Mouse (Mus musculus) telencephalon, adult 2 months (tissue): ENCODE measurements around the gene Spryd4.
A peak's percentile ranks its signal among the peaks of the same experiment; 100 is the strongest.
"Not testable (repeated sequence)": the region's sequence is repeated elsewhere in the genome, so short reads cannot be mapped to it uniquely, and the experiment has no call there.

Experiments
- DNase-seq: peaks from one replicate; pipeline ENCODE4 v3.0.0-alpha.2; 2011; ENCODE audit warnings: low read depth, low spot score

Spryd4 gene

GRCm38 (mm10) chr10:128188242-128188877, 23.2 kb downstream of the Spryd4 start:
- DNase-seq: peak; percentile 62

- DNase-seq: no peak
These were observed 24.4 kb downstream of the Spryd4 start for GRCm38 (mm10) chr10:128187181-128187605.

- peak; percentile 63 for DNase-seq
These were observed 25.6 kb downstream of the Spryd4 start for GRCm38 (mm10) chr10:128185959-128186358.

- no peak for DNase-seq
These were observed 26.2 kb downstream of the Spryd4 start for GRCm38 (mm10) chr10:128185277-128185940.

- no peak for DNase-seq
These were observed 27.3 kb downstream of the Spryd4 start for GRCm38 (mm10) chr10:128184296-128184695.

- DNase-seq: no peak
These were observed 31.6 kb downstream of the Spryd4 start, which contains the start of gene Rbms2 for GRCm38 (mm10) chr10:128179989-128180388. Gene Rbms2 (minus strand): TSS chr10:128180297.

GRCm38 (mm10) chr10:128177316-128177715, 34.3 kb downstream of the Spryd4 start:
- no peak for DNase-seq

GRCm38 (mm10) chr10:128175996-128176755, 35.4 kb downstream of the Spryd4 start:
- DNase-seq: peak; percentile 86

- DNase-seq: no peak
These were observed 36.3 kb downstream of the Spryd4 start for GRCm38 (mm10) chr10:128175302-128175701.

- not testable (repeated sequence) for DNase-seq
These were observed 40.3 kb downstream of the Spryd4 start for GRCm38 (mm10) chr10:128171348-128171747.

- DNase-seq: no peak
These were observed 44.5 kb downstream of the Spryd4 start for GRCm38 (mm10) chr10:128167091-128167490.

GRCm38 (mm10) chr10:128165726-128166125, 45.9 kb downstream of the Spryd4 start:
- not testable (repeated sequence) for DNase-seq
